Mouse (Mus musculus) liver, postnatal 0 days (tissue): Measurements from ENCODE around the gene Palld.

Experiments
- CTCF ChIP-seq: sonication (generic); IDR thresholded peaks from 2 replicates; pipeline ENCODE4 v1.5.1; 2016; ENCODE audit warnings: antibody characterized with exemption, low read depth
- EP300 ChIP-seq: IDR thresholded peaks from 2 replicates; pipeline ENCODE4 v1.6.1; 2016; ENCODE audit warnings: antibody characterized with exemption, low read depth, mild to moderate bottlenecking

DNA sequence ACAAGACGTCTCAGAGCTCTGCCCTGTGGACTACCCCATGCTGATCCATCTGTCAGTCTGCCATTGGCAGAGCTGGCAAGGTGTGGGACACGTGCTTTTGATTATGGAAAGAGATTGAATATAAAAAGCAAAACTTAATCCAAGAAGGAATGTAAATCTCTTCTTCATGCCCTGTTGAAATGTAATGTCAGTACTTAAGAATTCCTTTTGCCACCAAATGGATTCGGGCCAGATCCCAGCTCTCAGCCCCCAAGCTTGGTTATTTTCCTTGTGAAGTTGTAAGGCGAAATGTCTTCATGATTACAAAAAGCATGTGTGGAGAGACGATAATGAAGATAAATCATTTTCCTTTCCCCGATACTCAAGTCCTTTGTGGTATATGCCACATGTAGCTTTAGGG lies 126.6 kb downstream of the Palld start:
- no peak for TF ChIP-seq CTCF
- TF ChIP-seq EP300, result no peak
